Comparison of ENCODE assay signal across 8 mouse cellular contexts in the genomic region with DNA sequence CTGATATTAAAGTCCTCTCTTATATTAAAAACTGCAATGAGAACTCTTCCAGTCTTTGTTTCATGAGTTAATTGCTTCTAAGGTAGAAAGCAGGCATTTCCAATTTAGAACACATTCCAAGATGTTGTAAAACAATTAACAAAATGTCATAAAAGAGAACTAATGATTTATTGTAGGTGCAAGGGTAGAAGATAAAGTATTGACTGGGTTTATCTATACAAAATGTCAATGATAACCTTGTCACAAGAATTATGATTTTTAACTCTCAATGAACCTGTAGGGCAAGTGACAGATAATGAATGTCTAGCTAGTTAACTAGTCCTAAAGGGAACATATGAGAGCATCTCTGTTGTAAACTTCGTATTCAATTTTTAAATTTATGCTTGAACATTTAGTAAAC.
ATAC-seq and TF ChIP-seq lines count a peak whose summit lies in the region.
"Had no signal": no experiment of that assay in that cellular context is flagged by ENCODE, and none has a peak within 500 bp of the region (broad histone marks: within the 10 kb centered on the region; RNA-seq: fewer than 3 reads in every experiment).

No protein-coding gene starts in this region.

- no peaks in the 10 kb centered on the region for H3K36me3 ChIP-seq in intestine, embryonic 15.5 days
- H3K36me3 ChIP-seq in intestine, postnatal 0 days (ENCODE audit: control insufficient read depth, insufficient read depth) = no peaks in the 10 kb centered on the region
- no peaks in the 10 kb centered on the region for H3K36me3 ChIP-seq in intestine, embryonic 16.5 days (ENCODE audit: control insufficient read depth, insufficient read depth, low read length)
- H3K36me3 ChIP-seq: G1E had no signal

- H3K9me3 ChIP-seq in intestine, embryonic 15.5 days = no peaks in the 10 kb centered on the region
- H3K9me3 ChIP-seq in intestine, postnatal 0 days (ENCODE audit: control insufficient read depth) = no peaks in the 10 kb centered on the region
- H3K9me3 ChIP-seq in intestine, embryonic 16.5 days (ENCODE audit: control insufficient read depth, low read length) = no peaks in the 10 kb centered on the region
- H3K9me3 ChIP-seq: G1E had no signal

- no peak for TF ChIP-seq CTCF in intestine, postnatal 0 days (IDR thresholded peaks at IDR 0.05; ENCODE audit: low read depth)

- H3K27me3 ChIP-seq in intestine, embryonic 15.5 days (replicated peaks) = no peaks in the 10 kb centered on the region
- H3K27me3 ChIP-seq in intestine, postnatal 0 days (replicated peaks; ENCODE audit: control insufficient read depth, insufficient read depth, low read length) = no peaks in the 10 kb centered on the region
- H3K27me3 ChIP-seq in intestine, embryonic 16.5 days (replicated peaks; ENCODE audit: control insufficient read depth, insufficient read depth, low read length) = no peaks in the 10 kb centered on the region
- H3K27me3 ChIP-seq: CH12.LX had no signal

- H3K27ac ChIP-seq in intestine, embryonic 15.5 days = no peak overlapping the region
- no peak overlapping the region for H3K27ac ChIP-seq in intestine, postnatal 0 days (ENCODE audit: low read depth, low read length)
- no peak overlapping the region for H3K27ac ChIP-seq in intestine, embryonic 16.5 days (ENCODE audit: low read length)

- H3K9ac ChIP-seq in intestine, embryonic 15.5 days = no peak overlapping the region
- H3K9ac ChIP-seq in intestine, postnatal 0 days (ENCODE audit: low read depth, low read length) = no peak overlapping the region
- H3K9ac ChIP-seq in intestine, embryonic 16.5 days (ENCODE audit: low read depth, low read length) = no peak overlapping the region

- H3K4me3 ChIP-seq in intestine, embryonic 15.5 days (replicated peaks) = no peak overlapping the region
- no peak overlapping the region for H3K4me3 ChIP-seq in intestine, postnatal 0 days (ENCODE audit: low read depth, low read length)
- no peak overlapping the region for H3K4me3 ChIP-seq in intestine, embryonic 16.5 days (ENCODE audit: low read length)

- 67% methylated on average over 1 of the region's 1 CpGs for WGBS in intestine, embryonic 15.5 days
- WGBS in intestine, postnatal 0 days = 25% methylated on average over 1 of the region's 1 CpGs
- 56% methylated on average over 1 of the region's 1 CpGs for WGBS in intestine, embryonic 16.5 days

- no peak overlapping the region for H3K4me2 ChIP-seq in intestine, embryonic 15.5 days (replicated peaks)
- no peak overlapping the region for H3K4me2 ChIP-seq in intestine, postnatal 0 days (replicated peaks; ENCODE audit: low read depth)
- no peak overlapping the region for H3K4me2 ChIP-seq in intestine, embryonic 16.5 days (ENCODE audit: low read depth, low read length)

- no peaks in the 10 kb centered on the region for H3K4me1 ChIP-seq in intestine, embryonic 15.5 days (replicated peaks)
- no peaks in the 10 kb centered on the region for H3K4me1 ChIP-seq in intestine, postnatal 0 days (replicated peaks; ENCODE audit: control insufficient read depth, insufficient read depth, low read length)
- H3K4me1 ChIP-seq in intestine, embryonic 16.5 days (ENCODE audit: control insufficient read depth, insufficient read depth, low read length) = no peaks in the 10 kb centered on the region

- peak; percentile 74 for ATAC-seq in intestine, embryonic 15.5 days
- no peak for ATAC-seq in intestine, postnatal 0 days
- peak; percentile 75 for ATAC-seq in intestine, embryonic 16.5 days
- ATAC-seq in CD4-positive, CD25-positive, alpha-beta regulatory T cell, adult 4 months = no peak
- ATAC-seq: activated CD4-positive, CD25-positive, alpha-beta regulatory T cell, adult 4 months; Patski had no signal

Comparison
In these comparisons a context has a peak if more than half of its experiments do, and no peak if none do; other contexts are left out.
1. ATAC-seq: peak in intestine, embryonic 15.5 days (single experiment) and intestine, embryonic 16.5 days (single experiment); none in intestine, postnatal 0 days (single experiment) and CD4-positive, CD25-positive, alpha-beta regulatory T cell, adult 4 months (single experiment).